Mouse (Mus musculus) forebrain, embryonic 10.5 days (tissue): ENCODE results near the gene Tctex1d2. TPM values are rescaled to one million over a fixed set of nuclear protein-coding genes. Genes with fewer than 3 reads are reported as not detected.
"Not testable (repeated sequence)": the region's sequence is repeated elsewhere in the genome, so short reads cannot be mapped to it uniquely, and the experiment has no call there.

Experiments used
- DNase-seq: peaks from one replicate; pipeline ENCODE4 v3.0.0-alpha.2; 2017; ENCODE audit warnings: low spot score; ENCODE audit errors: extremely low spot score
- H3K27ac ChIP-seq: fragments of 300-500 bp; sonication (generic); 2 replicates; pipeline ENCODE4 v1.5.1; 2016; ENCODE audit warnings: mild to moderate bottlenecking
- H3K27me3 ChIP-seq: fragments of 300-500 bp; sonication (generic); 2 replicates; pipeline ENCODE4 v1.6.1; 2016; ENCODE audit warnings: mild to moderate bottlenecking; ENCODE audit not compliant: poor library complexity, severe bottlenecking
- H3K36me3 ChIP-seq: fragments of 300-500 bp; sonication (generic); replicated peaks from 2 replicates; pipeline ENCODE4 v1.6.1; 2016; ENCODE audit warnings: mild to moderate bottlenecking, moderate library complexity
- H3K4me1 ChIP-seq: fragments of 300-500 bp; sonication (generic); 2 replicates; pipeline ENCODE4 v1.6.1; 2016
- H3K4me3 ChIP-seq: fragments of 300-500 bp; sonication (generic); 2 replicates; pipeline ENCODE4 v1.5.1; 2016; ENCODE audit warnings: mild to moderate bottlenecking, moderate library complexity
- H3K9me3 ChIP-seq: fragments of 300-500 bp; sonication (generic); 2 replicates; pipeline ENCODE4 v1.6.1; 2016; ENCODE audit warnings: mild to moderate bottlenecking, moderate library complexity
- WGBS: fragments of 180-500 bp; shearing (Covaris S2); methylation state at CpG from one replicate; pipeline ENCODE4 v1.1.7; 2016; 5-methylcytosine and 5-hydroxymethylcytosine counted together
- polyA plus RNA-seq: library from polyadenylated mRNA; unstranded; fragments of >200 nt; fragmentation: Nextera tagmentation; extraction: Ambion mirVana; gene quantifications from 2 replicates; pipeline ENCODE4 v1.2.1, GENCODE M21; 2016

Gene Tctex1d2
- polyA plus RNA-seq, 1 experiment from 2014 or later: 39.2 TPM

DNA sequence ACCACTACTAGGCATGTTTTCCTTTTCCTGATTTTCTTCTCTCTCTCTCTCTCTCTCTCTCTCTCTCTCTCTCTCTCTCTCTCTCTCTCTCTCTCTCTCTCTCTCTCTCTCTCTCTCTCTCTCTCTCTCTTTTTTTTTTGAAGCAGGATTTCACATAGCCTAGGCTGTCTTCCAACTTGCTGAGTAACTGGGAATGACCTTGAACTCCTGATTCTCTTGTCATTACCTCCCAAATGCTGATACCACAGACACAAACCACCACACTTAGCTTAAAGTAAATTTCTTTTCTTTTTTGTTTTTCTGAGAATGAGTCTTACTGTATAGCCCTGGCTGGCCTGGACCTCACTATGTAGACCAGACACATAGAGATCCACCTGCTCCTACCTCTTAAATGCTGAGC is 15.2 kb downstream of the Tctex1d2 start:
- H3K4me1 ChIP-seq: peaks cover 21% of the 10 kb centered on the region
- no peak for DNase-seq
- H3K9me3 ChIP-seq: no peaks in the 10 kb centered on the region
- no peaks in the 10 kb centered on the region for H3K27me3 ChIP-seq
- H3K27ac ChIP-seq: no peak overlapping the region
- no peaks in the 10 kb centered on the region for H3K36me3 ChIP-seq
- H3K4me3 ChIP-seq: no peak overlapping the region

DNA sequence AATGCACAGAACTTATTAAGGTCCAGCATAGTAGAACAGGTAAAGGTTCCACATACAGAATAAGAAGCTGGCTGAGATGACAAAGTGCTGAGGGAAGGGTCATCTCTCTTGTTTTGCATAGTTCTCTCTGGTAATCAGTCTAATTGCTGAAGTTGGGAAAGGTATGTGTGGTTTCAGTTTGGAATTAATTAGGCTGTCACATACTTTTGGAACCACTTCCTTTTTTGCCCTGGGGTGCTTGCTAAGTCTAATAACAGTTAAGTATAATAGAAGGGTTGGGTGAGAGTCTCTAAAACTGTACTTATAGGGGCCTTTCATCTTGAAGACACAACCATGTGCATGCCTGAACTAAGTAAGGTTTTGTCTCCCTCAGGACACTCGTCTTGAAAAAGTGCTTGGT is 17.2 kb downstream of the Tctex1d2 start:
- H3K27me3 ChIP-seq: no peaks in the 10 kb centered on the region
- H3K27ac ChIP-seq: no peak overlapping the region
- H3K9me3 ChIP-seq: no peaks in the 10 kb centered on the region
- WGBS: 68% methylated on average over 1 of the region's 1 CpGs
- DNase-seq: no peak
- no peak overlapping the region for H3K4me3 ChIP-seq
- H3K36me3 ChIP-seq: peaks cover 8% of the 10 kb centered on the region; the same call in 1 of the 2 replicates
- peaks cover 5% of the 10 kb centered on the region for H3K4me1 ChIP-seq

DNA sequence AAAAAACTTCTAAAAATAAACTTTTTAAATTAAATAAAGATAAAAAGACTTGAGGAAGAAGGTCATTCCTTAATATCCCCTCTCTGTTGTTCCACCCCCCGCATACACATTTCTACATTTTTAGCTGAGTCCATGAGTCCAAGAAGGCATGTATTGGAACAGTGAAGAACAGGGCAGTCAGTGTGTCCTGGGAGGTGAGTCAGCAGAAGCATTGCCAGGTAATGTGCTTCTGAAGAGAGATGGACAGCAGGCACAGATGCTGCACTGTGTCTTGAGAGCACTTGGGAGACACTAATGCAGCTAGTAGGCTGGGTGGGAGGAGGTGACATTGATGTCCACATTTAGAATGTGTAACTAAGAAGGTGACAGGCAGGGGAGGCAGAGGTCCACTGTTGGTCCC is 17.8 kb downstream of the Tctex1d2 start:
- WGBS: 94% methylated on average over 1 of the region's 1 CpGs
- peaks cover 8% of the 10 kb centered on the region; the same call in 1 of the 2 replicates for H3K36me3 ChIP-seq

GRCm38 (mm10) chr16:32441432-32441831 is 21.9 kb downstream of the Tctex1d2 start:
- H3K9me3 ChIP-seq: no peaks in the 10 kb centered on the region
- peaks cover 8% of the 10 kb centered on the region; the same call in 1 of the 2 replicates for H3K36me3 ChIP-seq
- H3K4me1 ChIP-seq: no peaks in the 10 kb centered on the region
- no peak overlapping the region for H3K27ac ChIP-seq
- H3K27me3 ChIP-seq: no peaks in the 10 kb centered on the region
- no peak overlapping the region for H3K4me3 ChIP-seq
- 92% methylated on average over 3 of the region's 3 CpGs for WGBS
- DNase-seq: no peak

More for the DNA sequence above, 17.8 kb downstream of the Tctex1d2 start:
- Histone ChIP-seq H3K27me3 (no peaks in the 10 kb centered on the region), H3K27ac (no peak overlapping the region), H3K4me3 (no peak overlapping the region), H3K4me1 (no peaks in the 10 kb centered on the region), H3K9me3 (no peaks in the 10 kb centered on the region)
- no peak for DNase-seq

GRCm38 (mm10) chr16:32444615-32445014 is 25.1 kb downstream of the Tctex1d2 start:
- WGBS: 94% methylated on average over 3 of the region's 3 CpGs
- H3K27me3 ChIP-seq, H3K4me1 ChIP-seq, DNase-seq, H3K4me3 ChIP-seq, H3K36me3 ChIP-seq, H3K9me3 ChIP-seq, H3K27ac ChIP-seq: not testable (repeated sequence)

- no peak for DNase-seq
- no peaks in the 10 kb centered on the region for H3K27me3 ChIP-seq
- no peaks in the 10 kb centered on the region for H3K9me3 ChIP-seq
- peaks cover 8% of the 10 kb centered on the region; the same call in 1 of the 2 replicates for H3K36me3 ChIP-seq
- no peaks in the 10 kb centered on the region for H3K4me1 ChIP-seq
- H3K4me3 ChIP-seq: no peak overlapping the region
- no peak overlapping the region for H3K27ac ChIP-seq
- WGBS: 92% methylated on average over 1 of the region's 1 CpGs
These were observed 26.1 kb downstream of the Tctex1d2 start for GRCm38 (mm10) chr16:32445558-32445957.

GRCm38 (mm10) chr16:32446563-32447138 is 27.1 kb downstream of the Tctex1d2 start:
- Histone ChIP-seq H3K9me3 (no peaks in the 10 kb centered on the region), H3K27ac (no peak overlapping the region), H3K36me3 (peaks cover 1% of the 10 kb centered on the region), H3K4me1 (no peaks in the 10 kb centered on the region), H3K4me3 (no peak overlapping the region), H3K27me3 (no peaks in the 10 kb centered on the region)
- no peak for DNase-seq
- 89% methylated on average over 2 of the region's 2 CpGs for WGBS

- Histone ChIP-seq H3K36me3 (peaks cover 16% of the 10 kb centered on the region), H3K4me1 (no peaks in the 10 kb centered on the region; the same call in 1 of the 2 replicates), H3K9me3 (no peaks in the 10 kb centered on the region), H3K27ac (no peak overlapping the region), H3K27me3 (no peaks in the 10 kb centered on the region), H3K4me3 (no peak overlapping the region)
- WGBS: 87% methylated on average over 3 of the region's 3 CpGs
- no peak for DNase-seq
These were observed 30.2 kb downstream of the Tctex1d2 start for GRCm38 (mm10) chr16:32449665-32450064.

DNA sequence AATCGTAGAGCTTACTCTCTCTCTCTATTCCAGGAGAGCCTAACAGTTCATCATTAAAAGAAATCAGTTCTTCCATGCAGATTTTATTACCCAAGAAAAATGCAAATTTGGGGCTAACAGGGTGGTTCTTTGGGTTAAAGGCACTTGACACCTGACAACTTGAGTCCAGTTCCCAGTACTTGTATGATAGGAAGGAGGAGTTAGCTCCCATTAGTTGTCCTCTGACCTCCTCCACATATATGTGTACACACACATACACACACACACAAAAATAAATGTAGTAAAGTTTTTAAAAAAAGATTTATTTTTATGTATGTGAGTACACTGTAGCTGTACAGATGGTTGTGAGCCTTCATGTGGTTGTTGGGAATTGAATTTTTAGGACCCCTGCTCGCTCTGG is 30.6 kb downstream of the Tctex1d2 start:
- no peak for DNase-seq
- Histone ChIP-seq H3K36me3 (peaks cover 17% of the 10 kb centered on the region), H3K9me3 (no peaks in the 10 kb centered on the region), H3K4me1 (no peaks in the 10 kb centered on the region; the same call in 1 of the 2 replicates), H3K27me3 (no peaks in the 10 kb centered on the region), H3K27ac (no peak overlapping the region), H3K4me3 (no peak overlapping the region)
- 95% methylated on average over 2 of the region's 2 CpGs for WGBS

GRCm38 (mm10) chr16:32453102-32453501 is 33.6 kb downstream of the Tctex1d2 start:
- DNase-seq: no peak
- Histone ChIP-seq H3K4me1 (no peaks in the 10 kb centered on the region; the same call in 1 of the 2 replicates), H3K36me3 (peaks cover 31% of the 10 kb centered on the region), H3K27ac (no peak overlapping the region), H3K4me3 (no peak overlapping the region), H3K27me3 (no peaks in the 10 kb centered on the region), H3K9me3 (no peaks in the 10 kb centered on the region)
- WGBS: 96% methylated on average over 8 of the region's 8 CpGs

DNA sequence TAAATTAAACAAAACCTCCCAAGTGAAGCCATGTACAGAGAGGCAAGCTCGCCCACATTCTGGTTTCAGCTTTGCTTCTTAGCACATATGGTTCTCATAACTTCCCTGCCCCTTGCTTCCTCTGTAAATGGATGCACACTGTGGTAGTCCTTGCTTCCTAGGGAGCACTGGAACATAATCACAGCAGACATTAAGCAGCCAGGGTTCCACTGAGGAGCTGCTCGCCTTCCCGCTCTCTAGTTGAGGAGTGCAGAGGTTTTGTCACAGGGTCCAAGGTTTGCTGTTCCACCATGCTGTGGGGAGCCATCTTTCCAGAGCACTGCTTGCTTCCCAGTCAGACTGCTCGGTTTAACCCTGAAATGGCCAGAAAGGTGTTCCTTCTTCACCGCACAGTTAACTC is 35.1 kb downstream of the Tctex1d2 start:
- H3K36me3 ChIP-seq: peaks cover 37% of the 10 kb centered on the region
- no peaks in the 10 kb centered on the region for H3K27me3 ChIP-seq
- H3K4me1 ChIP-seq: no peaks in the 10 kb centered on the region; the same call in 1 of the 2 replicates
- no peaks in the 10 kb centered on the region for H3K9me3 ChIP-seq
- DNase-seq: peak; percentile 18
- H3K27ac ChIP-seq: peak overlapping the region; percentile 44; the same call in 1 of the 2 replicates
- no peak overlapping the region for H3K4me3 ChIP-seq
- WGBS: 76% methylated on average over 5 of the region's 5 CpGs

DNA sequence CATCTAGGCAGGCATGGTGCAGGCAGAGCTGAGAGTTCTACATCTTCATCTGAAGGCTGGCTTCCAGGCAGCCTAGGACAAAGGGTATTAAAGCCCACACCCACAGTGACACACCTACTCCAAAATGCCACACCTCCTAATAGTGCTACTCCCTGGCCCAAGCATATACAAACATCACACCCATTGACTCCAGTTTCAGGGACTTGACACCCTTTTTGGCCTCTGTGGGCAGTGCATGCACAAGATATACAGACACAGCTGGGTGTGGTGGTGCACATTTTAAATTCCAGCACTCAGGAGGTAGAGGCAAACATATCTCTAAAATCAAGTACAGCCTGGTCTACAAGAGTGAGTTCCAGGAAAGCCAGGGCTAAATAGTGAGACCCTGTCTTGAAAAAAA is 36.6 kb downstream of the Tctex1d2 start:
- no peak for DNase-seq
- H3K9me3 ChIP-seq: no peaks in the 10 kb centered on the region
- no peaks in the 10 kb centered on the region; the same call in 1 of the 2 replicates for H3K4me1 ChIP-seq
- no peak overlapping the region for H3K4me3 ChIP-seq
- H3K36me3 ChIP-seq: peaks cover 37% of the 10 kb centered on the region
- no peak overlapping the region for H3K27ac ChIP-seq
- H3K27me3 ChIP-seq: no peaks in the 10 kb centered on the region

DNA sequence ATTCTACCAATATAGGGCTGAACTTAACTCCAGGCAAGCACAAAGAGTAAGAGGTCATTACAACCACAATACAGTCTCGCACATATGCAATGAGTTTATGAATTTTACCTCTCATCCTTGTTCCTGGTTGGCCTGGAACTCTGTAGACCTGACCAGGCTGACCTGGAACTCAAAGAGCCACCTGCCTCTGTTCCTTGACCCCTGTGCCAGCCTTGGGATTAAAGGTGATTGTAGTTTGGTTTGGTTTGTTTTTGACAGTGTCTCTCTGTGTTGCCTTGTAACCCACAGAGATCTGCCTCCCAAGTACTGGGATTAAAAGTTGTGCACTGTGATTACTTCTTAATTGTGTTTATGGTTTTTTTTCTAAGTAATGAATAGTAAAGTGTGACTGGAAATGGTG is 37.3 kb downstream of the Tctex1d2 start:
- Histone ChIP-seq H3K27me3 (no peaks in the 10 kb centered on the region), H3K36me3 (peaks cover 34% of the 10 kb centered on the region), H3K4me3 (no peak overlapping the region), H3K4me1 (no peaks in the 10 kb centered on the region; the same call in 1 of the 2 replicates), H3K27ac (no peak overlapping the region), H3K9me3 (no peaks in the 10 kb centered on the region)
- 91% methylated on average over 1 of the region's 1 CpGs for WGBS
- no peak for DNase-seq
